Mouse (Mus musculus) liver, postnatal 0 days (tissue): Measurements from ENCODE around the gene Plxna2. TPM values are rescaled to one million over a fixed set of nuclear protein-coding genes. Genes with fewer than 3 reads are reported as not detected.

Source experiments
- ATAC-seq: fragments of 200-750 bp; cut with Nextera tagmentation; 2 replicates; pipeline ENCODE4 v1.8.0; 2017; ENCODE audit warnings: mild to moderate bottlenecking, moderate library complexity
- DNase-seq: peaks from one replicate; pipeline ENCODE4 v3.0.0-alpha.2; 2016
- H3K27ac ChIP-seq: fragments of 300-500 bp; sonication (generic); 2 replicates; pipeline ENCODE4 v1.5.1; 2014; ENCODE audit warnings: antibody characterized with exemption, moderate library complexity, mild to moderate bottlenecking, low read depth
- H3K27me3 ChIP-seq: fragments of 300-500 bp; sonication (generic); 2 replicates; pipeline ENCODE4 v1.6.1; 2014; ENCODE audit warnings: low read length, control low read depth, mixed read lengths; ENCODE audit not compliant: insufficient read depth
- H3K36me3 ChIP-seq: fragments of 300-500 bp; sonication (generic); replicated peaks from 2 replicates; pipeline ENCODE4 v1.6.1; 2014; ENCODE audit warnings: mild to moderate bottlenecking, control low read depth, low read length, moderate library complexity, mixed read lengths; ENCODE audit not compliant: insufficient read depth
- H3K4me1 ChIP-seq: fragments of 300-500 bp; sonication (generic); 2 replicates; pipeline ENCODE4 v1.6.1; 2014; ENCODE audit warnings: antibody characterized with exemption, mild to moderate bottlenecking, control low read depth; ENCODE audit not compliant: insufficient read depth
- H3K4me2 ChIP-seq: fragments of 300-500 bp; sonication (generic); 2 replicates; pipeline ENCODE4 v1.6.1; 2014; ENCODE audit warnings: low read depth, mild to moderate bottlenecking, low read length, moderate library complexity, mixed read lengths
- H3K4me3 ChIP-seq: fragments of 300-500 bp; sonication (generic); 2 replicates; pipeline ENCODE4 v1.5.1; 2014; ENCODE audit warnings: low read depth, low read length
- H3K9ac ChIP-seq: fragments of 300-500 bp; sonication (generic); replicated peaks from 2 replicates; pipeline ENCODE4 v1.6.1; 2014; ENCODE audit warnings: mild to moderate bottlenecking, moderate library complexity
- H3K9me3 ChIP-seq: fragments of 300-500 bp; sonication (generic); 2 replicates; pipeline ENCODE4 v1.6.1; 2016; ENCODE audit warnings: mild to moderate bottlenecking, control low read depth, low read length, mixed read lengths
- CTCF ChIP-seq: sonication (generic); IDR thresholded peaks from 2 replicates; pipeline ENCODE4 v1.5.1; 2016; ENCODE audit warnings: antibody characterized with exemption, low read depth
- EP300 ChIP-seq: IDR thresholded peaks from 2 replicates; pipeline ENCODE4 v1.6.1; 2016; ENCODE audit warnings: antibody characterized with exemption, low read depth, mild to moderate bottlenecking
- WGBS: fragments of 180-500 bp; shearing (Covaris S2); extraction: QIAGEN DNeasy Blood & Tissue Kit; methylation state at CpG from one replicate; pipeline ENCODE4 v1.1.7; 2014; ENCODE audit not compliant: insufficient replicate concordance; 5-methylcytosine and 5-hydroxymethylcytosine counted together
- polyA plus RNA-seq: library from polyadenylated mRNA; unstranded; fragments of >200 nt; fragmentation: Nextera tagmentation; extraction: Ambion mirVana; gene quantifications from 2 replicates; pipeline ENCODE4 v1.2.1, GENCODE M21; 2015

Gene Plxna2
- polyA plus RNA-seq, 1 experiment from 2014 or later: 2.3 TPM

DNA sequence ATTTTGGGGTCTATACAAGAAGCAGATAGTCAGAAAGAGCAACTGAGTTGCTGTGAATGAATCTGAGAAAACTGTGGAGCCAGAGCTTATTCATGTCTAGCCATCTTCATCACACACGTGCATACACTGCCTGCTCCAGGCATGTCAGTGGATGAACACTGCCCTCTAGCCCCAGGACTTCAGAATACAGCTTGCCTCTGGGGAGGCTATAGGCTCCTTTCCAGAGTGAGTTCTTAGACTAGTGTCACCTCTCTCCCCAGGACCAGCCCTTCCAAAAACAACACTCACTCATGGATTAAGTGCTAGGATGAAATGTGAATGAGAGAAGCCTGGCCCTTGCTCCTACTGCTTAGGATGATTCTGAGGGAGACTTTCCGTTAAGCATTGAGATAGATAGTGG is 198.9 kb downstream of the Plxna2 start:
- H3K4me2 ChIP-seq: no peak overlapping the region
- H3K4me1 ChIP-seq: no peaks in the 10 kb centered on the region
- ATAC-seq (peak; percentile 65), DNase-seq (peak; percentile 72)
- TF ChIP-seq EP300: no peak
- TF ChIP-seq CTCF: peak; percentile 87
- no peak overlapping the region for H3K9ac ChIP-seq
- H3K27ac ChIP-seq: no peak overlapping the region
- 36% methylated on average over 2 of the region's 2 CpGs for WGBS
- H3K4me3 ChIP-seq: no peak overlapping the region
- H3K27me3 ChIP-seq: no peaks in the 10 kb centered on the region
- 0 out of 2 replicates have a peak, but pooled peaks cover 4% of the 10 kb centered on the region for H3K36me3 ChIP-seq
- no peaks in the 10 kb centered on the region for H3K9me3 ChIP-seq

DNA sequence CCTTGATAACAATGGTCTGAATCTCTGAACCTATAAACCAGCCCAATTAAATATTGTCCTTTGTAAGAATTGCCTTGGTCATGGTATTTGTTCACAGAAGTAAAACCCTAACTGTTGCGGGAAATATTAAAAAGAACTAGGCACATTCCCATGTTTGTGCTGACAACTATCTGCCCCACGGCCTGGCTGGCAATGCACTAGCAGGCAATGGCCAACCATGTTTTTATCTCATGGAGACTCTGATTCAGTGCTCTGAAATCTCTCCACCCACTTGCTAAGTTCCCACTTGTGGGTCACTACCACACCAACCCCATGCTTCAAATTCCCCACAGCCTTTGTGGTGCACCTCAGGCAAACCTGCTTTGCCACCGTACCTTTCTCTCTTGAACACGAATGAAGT is 202.9 kb downstream of the Plxna2 start:
- TF ChIP-seq CTCF: no peak
- TF ChIP-seq EP300: no peak

DNA sequence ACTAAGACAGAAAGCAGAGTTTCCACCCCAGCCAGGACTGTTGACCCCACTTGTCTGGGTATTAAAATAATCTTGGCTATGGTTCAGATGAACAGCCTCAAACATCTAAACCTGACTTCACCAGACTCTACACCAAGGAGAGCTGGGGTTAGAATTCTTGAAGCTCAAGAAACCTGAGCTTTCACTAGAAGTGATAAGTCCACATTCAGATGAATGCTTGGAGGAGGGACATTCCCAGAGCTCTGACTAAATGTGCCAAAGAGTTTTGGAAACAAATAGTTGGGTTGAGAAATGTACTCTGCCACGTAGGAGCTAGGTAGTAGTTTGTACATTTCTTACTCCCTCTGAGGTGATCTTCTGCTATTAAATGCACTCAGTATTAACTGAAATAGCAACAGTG is 203.7 kb downstream of the Plxna2 start:
- Histone ChIP-seq H3K4me3 (no peak overlapping the region), H3K4me1 (no peaks in the 10 kb centered on the region), H3K9me3 (no peaks in the 10 kb centered on the region), H3K9ac (no peak overlapping the region), H3K27ac (no peak overlapping the region), H3K4me2 (no peak overlapping the region), H3K36me3 (no peaks in the 10 kb centered on the region), H3K27me3 (no peaks in the 10 kb centered on the region)
- DNase-seq (no peak), ATAC-seq (no peak)
- 59% methylated on average over 1 of the region's 1 CpGs for WGBS
- no peak for TF ChIP-seq EP300
- no peak for TF ChIP-seq CTCF

More for the DNA sequence above, 202.9 kb downstream of the Plxna2 start:
- ATAC-seq (no peak), DNase-seq (no peak)
- H3K4me3 ChIP-seq: no peak overlapping the region
- no peak overlapping the region for H3K9ac ChIP-seq
- H3K27me3 ChIP-seq: no peaks in the 10 kb centered on the region
- 77% methylated on average over 4 of the region's 4 CpGs for WGBS
- no peaks in the 10 kb centered on the region for H3K9me3 ChIP-seq
- H3K4me2 ChIP-seq: no peak overlapping the region
- no peaks in the 10 kb centered on the region for H3K36me3 ChIP-seq
- no peak overlapping the region for H3K27ac ChIP-seq
- no peaks in the 10 kb centered on the region for H3K4me1 ChIP-seq

DNA sequence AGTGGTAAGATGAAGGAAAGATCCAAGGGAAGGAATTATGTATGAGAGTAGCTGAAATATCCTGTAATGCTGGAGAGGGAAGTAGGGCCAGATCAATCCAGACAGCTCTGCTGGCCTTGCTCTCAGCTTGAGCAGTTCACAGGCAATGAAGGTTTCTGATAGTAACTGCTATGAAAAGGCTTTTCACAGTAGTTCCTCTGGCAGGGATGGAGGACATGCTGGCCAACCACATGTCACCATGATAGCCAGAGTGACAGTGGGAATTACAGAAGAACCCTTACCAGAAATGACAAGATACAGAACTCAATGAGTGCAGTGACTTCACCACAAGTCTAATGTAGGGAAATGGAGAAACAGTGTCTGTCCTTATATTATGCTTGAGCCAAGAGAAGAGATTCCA is 210.3 kb downstream of the Plxna2 start:
- TF ChIP-seq EP300 (no peak), CTCF (no peak)
- H3K4me3 ChIP-seq: no peak overlapping the region
- H3K4me1 ChIP-seq: no peaks in the 10 kb centered on the region
- no peaks in the 10 kb centered on the region for H3K36me3 ChIP-seq
- no peak overlapping the region for H3K9ac ChIP-seq
- DNase-seq: no peak
- no peaks in the 10 kb centered on the region for H3K27me3 ChIP-seq
- no peaks in the 10 kb centered on the region for H3K9me3 ChIP-seq
- H3K4me2 ChIP-seq: no peak overlapping the region
- H3K27ac ChIP-seq: no peak overlapping the region
- no peak for ATAC-seq

DNA sequence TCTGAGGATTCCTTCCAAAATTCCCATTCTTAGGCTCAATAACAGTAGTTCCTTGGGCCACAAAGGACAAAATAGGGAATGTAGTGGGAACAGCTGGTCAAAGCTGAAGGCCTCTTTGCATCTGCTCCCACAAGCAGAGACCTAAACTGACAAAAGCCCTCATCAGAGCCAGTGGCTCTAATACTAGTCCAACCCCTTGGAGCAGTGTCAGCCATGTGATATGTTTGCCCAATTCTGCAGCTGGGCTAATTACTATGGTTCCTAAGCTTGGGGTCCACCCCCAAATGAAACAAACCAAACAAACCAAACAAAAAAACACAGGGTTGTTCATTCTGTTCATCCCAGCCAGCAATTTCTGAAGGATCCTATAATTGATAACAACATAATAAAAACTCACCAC is 217.2 kb downstream of the Plxna2 start:
- Histone ChIP-seq H3K4me3 (no peak overlapping the region), H3K9ac (no peak overlapping the region), H3K4me1 (no peaks in the 10 kb centered on the region), H3K4me2 (no peak overlapping the region), H3K27ac (no peak overlapping the region), H3K27me3 (no peaks in the 10 kb centered on the region), H3K36me3 (no peaks in the 10 kb centered on the region), H3K9me3 (no peaks in the 10 kb centered on the region)
- DNase-seq (no peak), ATAC-seq (no peak)
- TF ChIP-seq EP300: no peak
- no peak for TF ChIP-seq CTCF

DNA sequence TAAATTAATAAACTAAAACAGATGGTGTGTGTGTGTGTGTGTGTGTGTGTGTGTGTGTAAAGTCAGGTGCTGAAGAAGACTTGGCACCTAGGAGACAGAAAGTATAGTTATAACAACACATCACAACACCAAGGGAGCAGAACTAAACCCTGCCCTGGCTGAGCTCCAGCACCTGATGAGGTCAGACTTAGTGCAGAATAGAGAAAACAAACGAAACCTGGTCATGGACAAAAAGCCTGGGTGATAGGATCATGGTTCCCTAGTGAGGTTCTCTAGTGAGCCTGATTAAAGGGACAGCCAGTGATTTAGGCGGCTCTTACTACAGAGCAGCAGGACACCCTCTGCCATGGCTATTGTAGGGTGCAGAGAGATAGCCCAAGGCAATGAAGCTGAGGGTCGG is 218.2 kb downstream of the Plxna2 start:
- H3K4me1 ChIP-seq: no peaks in the 10 kb centered on the region
- H3K27ac ChIP-seq: no peak overlapping the region
- no peak overlapping the region for H3K4me2 ChIP-seq
- no peak overlapping the region for H3K9ac ChIP-seq
- no peaks in the 10 kb centered on the region for H3K36me3 ChIP-seq
- DNase-seq (no peak), ATAC-seq (no peak)
- H3K27me3 ChIP-seq: no peaks in the 10 kb centered on the region
- H3K4me3 ChIP-seq: no peak overlapping the region
- 55% methylated on average over 3 of the region's 3 CpGs for WGBS
- TF ChIP-seq EP300 (no peak), CTCF (no peak)
- no peaks in the 10 kb centered on the region for H3K9me3 ChIP-seq

DNA sequence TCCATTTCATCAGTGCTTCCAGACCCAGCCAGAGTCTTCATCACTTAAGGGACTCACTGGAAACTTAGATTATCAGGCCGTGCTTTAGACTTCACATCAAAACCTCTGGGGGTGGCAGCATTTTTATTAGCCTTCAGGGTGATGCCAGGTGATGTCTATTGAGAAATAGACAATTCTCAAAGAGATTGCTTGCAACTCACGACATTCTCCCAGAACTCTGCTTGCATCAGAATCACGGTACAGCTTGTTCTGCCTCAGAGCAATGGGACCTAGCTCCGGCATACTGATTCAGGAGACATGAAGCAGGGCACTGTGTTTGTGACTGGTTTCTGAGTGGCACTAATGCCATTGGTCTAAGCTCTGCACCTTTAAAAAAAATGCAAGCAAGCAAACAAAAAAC is 218.7 kb downstream of the Plxna2 start:
- ATAC-seq: no peak
- TF ChIP-seq EP300: no peak
- no peak for TF ChIP-seq CTCF
- DNase-seq: no peak
- H3K4me1 ChIP-seq: no peaks in the 10 kb centered on the region
- H3K4me3 ChIP-seq: no peak overlapping the region
- H3K4me2 ChIP-seq: no peak overlapping the region
- no peaks in the 10 kb centered on the region for H3K9me3 ChIP-seq
- H3K27ac ChIP-seq: no peak overlapping the region
- H3K36me3 ChIP-seq: no peaks in the 10 kb centered on the region
- H3K9ac ChIP-seq: no peak overlapping the region
- WGBS: 77% methylated on average over 4 of the region's 4 CpGs
- H3K27me3 ChIP-seq: no peaks in the 10 kb centered on the region
